Mouse (Mus musculus) embryo, embryonic 10.5 days (tissue): Measurements from ENCODE around the gene Med18.
A peak's percentile ranks its signal among the peaks of the same experiment; 100 is the strongest.

ENCODE experiments used
- DNase-seq: peaks from one replicate; pipeline ENCODE4 v3.0.0-alpha.2; 2015; ENCODE audit warnings: low spot score

Gene Med18

GRCm38 (mm10) chr4:132463430-132464254, at the start of gene Med18:
Gene Med18 (minus strand): TSS chr4:132463921.
- DNase-seq, result peak; percentile 97

GRCm38 (mm10) chr4:132512080-132512479, 48.4 kb upstream of the Med18 start:
- no peak for DNase-seq

- DNase-seq, result peak; percentile 99
These were observed 46.7 kb upstream of the Med18 start, which contains the start of gene Sesn2 for GRCm38 (mm10) chr4:132510352-132510798. Gene Sesn2 (minus strand): TSS chr4:132510501.

GRCm38 (mm10) chr4:132509621-132510296, 46.0 kb upstream of the Med18 start:
- DNase-seq, result peak; percentile 94

- no peak for DNase-seq
These were observed 43.5 kb upstream of the Med18 start for GRCm38 (mm10) chr4:132507210-132507609.

GRCm38 (mm10) chr4:132506250-132506649, 42.5 kb upstream of the Med18 start:
- DNase-seq, result no peak

- no peak for DNase-seq
These were observed 42.1 kb upstream of the Med18 start for GRCm38 (mm10) chr4:132505800-132506199.

- DNase-seq, result no peak
These were observed 41.5 kb upstream of the Med18 start for GRCm38 (mm10) chr4:132505034-132505738.

- no peak for DNase-seq
These were observed 39.6 kb upstream of the Med18 start for GRCm38 (mm10) chr4:132503344-132503743.

- DNase-seq, result no peak
These were observed 37.9 kb upstream of the Med18 start for GRCm38 (mm10) chr4:132501639-132502038.

- no peak for DNase-seq
These were observed 30.7 kb upstream of the Med18 start for GRCm38 (mm10) chr4:132494271-132494918.

GRCm38 (mm10) chr4:132492178-132493060, 28.7 kb upstream of the Med18 start:
- no peak for DNase-seq

GRCm38 (mm10) chr4:132491748-132492147, 28.0 kb upstream of the Med18 start:
- no peak for DNase-seq

- DNase-seq, result no peak
These were observed 27.3 kb upstream of the Med18 start for GRCm38 (mm10) chr4:132491057-132491456.

GRCm38 (mm10) chr4:132490273-132491010, 26.7 kb upstream of the Med18 start:
- DNase-seq, result no peak

- no peak for DNase-seq
These were observed 25.3 kb upstream of the Med18 start for GRCm38 (mm10) chr4:132488976-132489375.

- no peak for DNase-seq
These were observed 24.8 kb upstream of the Med18 start for GRCm38 (mm10) chr4:132488521-132488920.

- no peak for DNase-seq
These were observed 21.1 kb upstream of the Med18 start for GRCm38 (mm10) chr4:132484820-132485219.

- no peak for DNase-seq
These were observed 20.5 kb upstream of the Med18 start for GRCm38 (mm10) chr4:132484231-132484630.

- no peak for DNase-seq
These were observed 19.4 kb upstream of the Med18 start for GRCm38 (mm10) chr4:132482956-132483608.
